Mouse (Mus musculus) kidney, postnatal 0 days (tissue): ENCODE data around the gene Pcbp3. TPM values are rescaled to one million over a fixed set of nuclear protein-coding genes. Genes with fewer than 3 reads are reported as not detected.

Experiments used
- ATAC-seq: fragments of 200-750 bp; cut with Nextera tagmentation; replicated peaks from 2 replicates; pipeline ENCODE4 v1.8.0; 2017; ENCODE audit warnings: low read depth, moderate number of reproducible peaks, moderate TSS enrichment, moderate library complexity; ENCODE audit not compliant: low FRiP score
- DNase-seq: peaks from one replicate; pipeline ENCODE4 v3.0.0-alpha.2; 2016; ENCODE audit warnings: low spot score
- H3K27ac ChIP-seq: fragments of 300-500 bp; sonication (generic); 2 replicates; pipeline ENCODE4 v1.5.1; 2014; ENCODE audit warnings: mild to moderate bottlenecking
- H3K27me3 ChIP-seq: fragments of 300-500 bp; sonication (generic); 2 replicates; pipeline ENCODE4 v1.6.1; 2014; ENCODE audit warnings: low read length, mixed read lengths; ENCODE audit not compliant: insufficient read depth
- H3K36me3 ChIP-seq: fragments of 300-500 bp; sonication (generic); 2 replicates; pipeline ENCODE4 v1.6.1; 2014; ENCODE audit warnings: low read length, mixed read lengths; ENCODE audit not compliant: insufficient read depth
- H3K4me1 ChIP-seq: fragments of 300-500 bp; sonication (generic); replicated peaks from 2 replicates; pipeline ENCODE4 v1.6.1; 2014; ENCODE audit warnings: antibody characterized with exemption, low read length, mixed read lengths; ENCODE audit not compliant: insufficient read depth
- H3K4me2 ChIP-seq: fragments of 300-500 bp; sonication (generic); 2 replicates; pipeline ENCODE4 v1.6.1; 2014; ENCODE audit warnings: mild to moderate bottlenecking, low read length, moderate library complexity, mixed read lengths
- H3K4me3 ChIP-seq: fragments of 300-500 bp; sonication (generic); replicated peaks from 2 replicates; pipeline ENCODE4 v1.5.1; 2014; ENCODE audit warnings: low read depth, low read length
- H3K9ac ChIP-seq: fragments of 300-500 bp; sonication (generic); 2 replicates; pipeline ENCODE4 v1.6.1; 2014; ENCODE audit warnings: low read depth, low read length
- H3K9me3 ChIP-seq: fragments of 300-500 bp; sonication (generic); replicated peaks from 2 replicates; pipeline ENCODE4 v1.6.1; 2016; ENCODE audit warnings: low read length, inconsistent platforms, mixed read lengths
- CTCF ChIP-seq: IDR thresholded peaks from 2 replicates; pipeline ENCODE4 v1.5.1; 2016; ENCODE audit warnings: antibody characterized with exemption, low read depth, mild to moderate bottlenecking, moderate library complexity
- WGBS: fragments of 180-500 bp; shearing (Covaris S2); extraction: QIAGEN DNeasy Blood & Tissue Kit; methylation state at CpG from one replicate; pipeline ENCODE4 v1.1.7; 2014; 5-methylcytosine and 5-hydroxymethylcytosine counted together
- polyA plus RNA-seq: library from polyadenylated mRNA; unstranded; fragments of >200 nt; fragmentation: Nextera tagmentation; extraction: Ambion mirVana; gene quantifications from 2 replicates; pipeline ENCODE4 v1.2.1, GENCODE M21; 2015

The Pcbp3 gene
- polyA plus RNA-seq, 1 experiment from 2014 or later = 32.3 TPM

- TF ChIP-seq CTCF = no peak
- DNase-seq (no peak), ATAC-seq (no peak)
- WGBS = 78% methylated on average over 4 of the region's 4 CpGs
- H3K4me1 ChIP-seq = 0 out of 2 replicates have a peak, but pooled peaks cover 3% of the 10 kb centered on the region
- H3K9ac ChIP-seq = no peak overlapping the region
- no peaks in the 10 kb centered on the region for H3K27me3 ChIP-seq
- H3K9me3 ChIP-seq = no peaks in the 10 kb centered on the region
- no peak overlapping the region for H3K4me3 ChIP-seq
- H3K36me3 ChIP-seq = no peaks in the 10 kb centered on the region
- no peak overlapping the region for H3K27ac ChIP-seq
- H3K4me2 ChIP-seq = no peak overlapping the region
Measured at GRCm38 (mm10) chr10:76844901-76845300, 116.8 kb downstream of the Pcbp3 start.

GRCm38 (mm10) chr10:76844365-76844764 lies 117.3 kb downstream of the Pcbp3 start:
- Histone ChIP-seq H3K4me2 (no peak overlapping the region), H3K27me3 (no peaks in the 10 kb centered on the region), H3K9ac (no peak overlapping the region), H3K9me3 (no peaks in the 10 kb centered on the region), H3K36me3 (no peaks in the 10 kb centered on the region), H3K27ac (no peak overlapping the region), H3K4me1 (0 out of 2 replicates have a peak, but pooled peaks cover 3% of the 10 kb centered on the region), H3K4me3 (no peak overlapping the region)
- TF ChIP-seq CTCF = no peak
- ATAC-seq = no peak
- WGBS = 66% methylated on average over 3 of the region's 3 CpGs
- no peak for DNase-seq

- no peak for TF ChIP-seq CTCF
- Histone ChIP-seq H3K9me3 (no peaks in the 10 kb centered on the region), H3K27me3 (no peaks in the 10 kb centered on the region), H3K36me3 (no peaks in the 10 kb centered on the region), H3K4me2 (no peak overlapping the region), H3K4me3 (no peak overlapping the region), H3K27ac (no peak overlapping the region), H3K4me1 (0 out of 2 replicates have a peak, but pooled peaks cover 3% of the 10 kb centered on the region), H3K9ac (no peak overlapping the region)
- whole genome bisulfite sequencing = 88% methylated on average over 3 of the region's 3 CpGs
- ATAC-seq = no peak
- no peak for DNase-seq
Measured at GRCm38 (mm10) chr10:76842087-76842486, 119.6 kb downstream of the Pcbp3 start.

GRCm38 (mm10) chr10:76841220-76841619 lies 120.5 kb downstream of the Pcbp3 start:
- no peaks in the 10 kb centered on the region for H3K27me3 ChIP-seq
- no peaks in the 10 kb centered on the region for H3K9me3 ChIP-seq
- WGBS = 67% methylated on average over 1 of the region's 1 CpGs
- H3K4me1 ChIP-seq = 0 out of 2 replicates have a peak, but pooled peaks cover 3% of the 10 kb centered on the region
- H3K36me3 ChIP-seq = no peaks in the 10 kb centered on the region
- H3K27ac ChIP-seq = no peak overlapping the region
- no peak overlapping the region for H3K4me3 ChIP-seq
- no peak for TF ChIP-seq CTCF
- H3K9ac ChIP-seq = no peak overlapping the region
- no peak overlapping the region for H3K4me2 ChIP-seq
- ATAC-seq (no peak), DNase-seq (no peak)

GRCm38 (mm10) chr10:76840566-76840965 lies 121.1 kb downstream of the Pcbp3 start:
- H3K27ac ChIP-seq = 0 out of 2 replicates have a peak overlapping the region, but pooled peaks have one; percentile 42
- 56% methylated on average over 5 of the region's 5 CpGs for WGBS

GRCm38 (mm10) chr10:76835497-76836357 lies 126.0 kb downstream of the Pcbp3 start:
- H3K4me2 ChIP-seq = no peak overlapping the region
- H3K4me1 ChIP-seq = 0 out of 2 replicates have a peak, but pooled peaks cover 3% of the 10 kb centered on the region
- peak; percentile 65 for ATAC-seq
- no peaks in the 10 kb centered on the region for H3K36me3 ChIP-seq
- peak; percentile 99 for TF ChIP-seq CTCF
- WGBS = 57% methylated on average over 14 of the region's 14 CpGs
- H3K9ac ChIP-seq = no peak overlapping the region
- H3K27me3 ChIP-seq = no peaks in the 10 kb centered on the region
- no peak overlapping the region for H3K4me3 ChIP-seq
- no peak overlapping the region for H3K27ac ChIP-seq
- peak; percentile 93 for DNase-seq
- no peaks in the 10 kb centered on the region for H3K9me3 ChIP-seq

More at GRCm38 (mm10) chr10:76840566-76840965, 121.1 kb downstream of the Pcbp3 start:
- 0 out of 2 replicates have a peak, but pooled peaks have one; percentile 40 for ATAC-seq
- no peak for TF ChIP-seq CTCF
- Histone ChIP-seq H3K9ac (no peak overlapping the region), H3K4me3 (no peak overlapping the region), H3K27me3 (no peaks in the 10 kb centered on the region), H3K4me1 (0 out of 2 replicates have a peak, but pooled peaks cover 3% of the 10 kb centered on the region), H3K36me3 (no peaks in the 10 kb centered on the region), H3K4me2 (no peak overlapping the region), H3K9me3 (no peaks in the 10 kb centered on the region)
- DNase-seq = peak; percentile 16
